Mouse (Mus musculus): Measurements from ENCODE around the gene Nrbp1. TPM values are rescaled to one million over a fixed set of nuclear protein-coding genes. Genes with fewer than 3 reads are reported as not detected.

The Nrbp1 gene
- polyA plus RNA-seq, 1 experiment, result 59.1 TPM

DNA sequence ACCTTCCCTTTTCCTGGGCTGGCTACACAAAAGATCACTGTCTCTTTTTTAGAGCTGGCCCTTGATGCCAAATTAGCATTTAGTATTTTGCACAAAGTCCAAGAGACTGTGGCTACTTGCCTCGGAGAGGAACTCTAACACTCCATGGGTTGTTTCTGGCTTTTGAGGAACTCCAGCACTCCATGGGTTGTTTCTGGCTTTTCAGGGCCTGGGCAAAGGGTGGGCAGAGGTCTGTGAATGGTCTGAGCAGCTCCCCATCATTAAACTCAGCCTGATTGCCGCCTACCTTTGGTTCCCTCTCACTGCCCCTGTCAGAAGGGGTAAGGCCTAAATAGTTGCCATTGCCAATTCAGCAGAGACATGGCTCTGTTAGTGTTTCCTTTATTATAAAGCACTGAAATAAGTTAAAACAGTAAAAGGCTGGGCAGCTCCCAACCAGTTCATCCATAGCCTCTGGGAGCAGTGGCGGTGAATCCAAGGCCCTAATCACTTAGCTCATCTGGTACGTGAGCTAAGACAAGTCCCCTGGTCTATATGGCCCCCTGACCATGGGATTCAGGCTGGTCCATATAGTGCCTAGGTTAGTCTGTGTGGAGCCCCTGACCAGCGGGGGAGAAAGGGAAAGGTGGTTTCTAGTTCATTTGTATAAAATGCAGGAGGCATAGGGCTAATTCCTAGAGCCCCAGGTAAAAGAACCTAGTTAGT lies 41.9 kb upstream of the Nrbp1 start:
- H3K4me3 ChIP-seq (ENCODE audit: insufficient read depth, poor library complexity, severe bottlenecking), result no peak overlapping the region
- H3K79me2 ChIP-seq (ENCODE audit: control insufficient read depth, insufficient read depth), result peaks cover 34% of the 10 kb centered on the region
- no peak for TF ChIP-seq CEBPB (IDR thresholded peaks at IDR 0.05; ENCODE audit: low read depth)
- TF ChIP-seq MYOG (IDR thresholded peaks at IDR 0.05; ENCODE audit: control insufficient read depth, extremely low read depth, insufficient read length), result no peak
- TF ChIP-seq FOSL1 (IDR thresholded peaks at IDR 0.05; ENCODE audit: insufficient read depth, low read length, poor library complexity, severe bottlenecking), result no peak
- no peak for TF ChIP-seq CTCF (IDR thresholded peaks at IDR 0.05; ENCODE audit: control insufficient read depth, insufficient read depth, insufficient read length)
- no peak for TF ChIP-seq MYOD1 (IDR thresholded peaks at IDR 0.05; ENCODE audit: control insufficient read depth, insufficient read length, low read depth)
- no peak for TF ChIP-seq USF1 (IDR thresholded peaks at IDR 0.05; ENCODE audit: low read depth)
- no peak for TF ChIP-seq MAX (IDR thresholded peaks at IDR 0.05)
- H3K79me3 ChIP-seq (ENCODE audit: low read depth), result peaks cover 19% of the 10 kb centered on the region
- no peak overlapping the region for H3ac ChIP-seq (ENCODE audit: control insufficient read depth, insufficient read length, low read depth)
- H3K27me3 ChIP-seq (ENCODE audit: control insufficient read depth, insufficient read depth, insufficient read length), result no peaks in the 10 kb centered on the region
- peaks cover 80% of the 10 kb centered on the region for H3K36me3 ChIP-seq (ENCODE audit: control insufficient read depth, insufficient read depth)

DNA sequence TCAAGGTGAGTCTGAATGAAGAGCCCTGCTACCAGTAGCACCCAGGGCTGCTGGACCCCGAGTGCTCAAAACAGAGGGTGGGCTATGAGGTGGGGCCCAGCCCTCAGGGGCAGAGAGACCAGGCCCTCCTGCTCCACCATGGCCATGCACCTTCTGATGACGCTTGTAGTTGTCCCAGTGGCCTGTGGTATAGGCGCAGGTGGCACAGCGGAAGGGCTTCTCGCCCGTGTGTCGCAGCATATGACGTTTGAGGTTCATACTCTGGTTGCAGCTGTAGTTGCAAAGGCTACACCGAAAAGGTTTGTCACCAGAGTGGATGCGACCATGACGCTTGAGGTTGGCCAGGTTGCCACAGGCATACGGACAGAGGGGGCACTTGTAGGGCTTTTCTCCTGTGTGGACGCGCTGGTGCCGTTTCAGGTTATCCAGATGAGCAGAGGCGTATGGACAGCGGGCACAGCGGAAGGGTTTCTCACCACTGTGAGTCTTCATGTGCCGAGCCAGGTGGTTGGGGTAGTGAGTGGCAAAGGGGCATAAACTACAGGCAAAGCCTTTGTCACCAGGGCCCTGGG lies 41.3 kb upstream of the Nrbp1 start:
- no peak overlapping the region for H3K4me3 ChIP-seq (ENCODE audit: insufficient read depth, poor library complexity, severe bottlenecking)
- no peak overlapping the region for H3ac ChIP-seq (ENCODE audit: control insufficient read depth, insufficient read length, low read depth)
- peaks cover 28% of the 10 kb centered on the region for H3K79me2 ChIP-seq (ENCODE audit: control insufficient read depth, insufficient read depth)
- peaks cover 15% of the 10 kb centered on the region for H3K79me3 ChIP-seq (ENCODE audit: low read depth)
- TF ChIP-seq CEBPB (IDR thresholded peaks at IDR 0.05; ENCODE audit: low read depth), result no peak
- no peak for TF ChIP-seq MAX (IDR thresholded peaks at IDR 0.05)
- TF ChIP-seq MYOG (IDR thresholded peaks at IDR 0.05; ENCODE audit: control insufficient read depth, extremely low read depth, insufficient read length), result no peak
- TF ChIP-seq MYOD1 (IDR thresholded peaks at IDR 0.05; ENCODE audit: control insufficient read depth, insufficient read length, low read depth), result no peak
- TF ChIP-seq CTCF (IDR thresholded peaks at IDR 0.05; ENCODE audit: control insufficient read depth, insufficient read depth, insufficient read length), result no peak
- TF ChIP-seq USF1 (IDR thresholded peaks at IDR 0.05; ENCODE audit: low read depth), result no peak
- no peak for TF ChIP-seq FOSL1 (IDR thresholded peaks at IDR 0.05; ENCODE audit: insufficient read depth, low read length, poor library complexity, severe bottlenecking)
- no peaks in the 10 kb centered on the region for H3K27me3 ChIP-seq (ENCODE audit: control insufficient read depth, insufficient read depth, insufficient read length)
- H3K36me3 ChIP-seq (ENCODE audit: control insufficient read depth, insufficient read depth), result peaks cover 82% of the 10 kb centered on the region

DNA sequence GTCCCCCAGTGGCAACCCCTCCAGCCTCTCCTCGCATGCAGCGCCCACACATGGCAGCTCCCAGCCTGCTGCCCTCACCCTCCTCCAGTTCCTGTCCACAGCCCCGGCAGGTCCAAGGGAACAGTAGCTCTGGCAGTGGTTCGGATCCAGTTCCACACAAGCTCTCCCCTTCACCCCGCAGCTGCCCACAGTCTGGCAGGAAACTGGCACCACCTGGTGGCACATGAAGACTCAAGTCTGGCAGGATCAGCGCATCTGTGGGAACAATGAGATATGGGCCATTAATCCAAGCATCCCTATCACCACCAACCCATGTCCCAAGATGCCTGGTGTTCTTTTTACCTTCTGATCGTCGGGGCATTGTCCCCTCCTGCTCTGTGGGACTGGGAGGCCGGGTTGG lies 40.8 kb upstream of the Nrbp1 start:
- Histone ChIP-seq H3K36me3 (ENCODE audit: control insufficient read depth, insufficient read depth) (peaks cover 82% of the 10 kb centered on the region), H3K79me2 (ENCODE audit: control insufficient read depth, insufficient read depth) (peaks cover 23% of the 10 kb centered on the region), H3K79me3 (ENCODE audit: low read depth) (peaks cover 10% of the 10 kb centered on the region), H3K4me3 (ENCODE audit: insufficient read depth, poor library complexity, severe bottlenecking) (no peak overlapping the region), H3K27me3 (ENCODE audit: control insufficient read depth, insufficient read depth, insufficient read length) (no peaks in the 10 kb centered on the region), H3ac (ENCODE audit: control insufficient read depth, insufficient read length, low read depth) (no peak overlapping the region)
- no peak for TF ChIP-seq MYOD1 (IDR thresholded peaks at IDR 0.05; ENCODE audit: control insufficient read depth, insufficient read length, low read depth)
- TF ChIP-seq FOSL1 (IDR thresholded peaks at IDR 0.05; ENCODE audit: insufficient read depth, low read length, poor library complexity, severe bottlenecking), result no peak
- no peak for TF ChIP-seq CTCF (IDR thresholded peaks at IDR 0.05; ENCODE audit: control insufficient read depth, insufficient read depth, insufficient read length)
- TF ChIP-seq CEBPB (IDR thresholded peaks at IDR 0.05; ENCODE audit: low read depth), result no peak
- no peak for TF ChIP-seq MYOG (IDR thresholded peaks at IDR 0.05; ENCODE audit: control insufficient read depth, extremely low read depth, insufficient read length)
- no peak for TF ChIP-seq USF1 (IDR thresholded peaks at IDR 0.05; ENCODE audit: low read depth)
- TF ChIP-seq MAX (IDR thresholded peaks at IDR 0.05), result no peak

DNA sequence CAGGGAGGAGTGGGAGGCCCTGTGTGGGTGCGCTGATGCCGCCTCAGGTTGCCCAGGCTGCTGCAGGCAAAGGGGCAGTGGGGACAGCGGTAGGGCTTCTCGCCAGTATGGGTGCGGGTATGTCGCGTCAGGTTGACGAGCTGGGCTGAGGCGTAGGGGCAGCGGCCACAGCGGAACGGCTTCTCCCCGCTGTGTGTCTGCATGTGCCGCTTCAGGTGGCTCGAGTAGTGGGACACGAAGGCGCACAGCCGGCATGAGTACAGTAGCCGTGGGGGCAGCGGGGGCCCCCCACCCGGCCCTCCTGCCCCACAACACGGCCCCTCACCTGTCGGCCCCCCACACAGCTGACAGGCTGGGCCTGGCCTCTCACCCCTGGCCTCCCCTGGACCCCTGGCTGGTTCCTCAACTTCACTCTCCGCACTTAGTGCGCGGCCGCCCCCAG lies 40.3 kb upstream of the Nrbp1 start:
- no peak for TF ChIP-seq CTCF (IDR thresholded peaks at IDR 0.05; ENCODE audit: control insufficient read depth, insufficient read depth, insufficient read length)
- TF ChIP-seq CEBPB (IDR thresholded peaks at IDR 0.05; ENCODE audit: low read depth), result no peak
- no peak for TF ChIP-seq MAX (IDR thresholded peaks at IDR 0.05)
- no peak for TF ChIP-seq MYOG (IDR thresholded peaks at IDR 0.05; ENCODE audit: control insufficient read depth, extremely low read depth, insufficient read length)
- no peak for TF ChIP-seq USF1 (IDR thresholded peaks at IDR 0.05; ENCODE audit: low read depth)
- TF ChIP-seq MYOD1 (IDR thresholded peaks at IDR 0.05; ENCODE audit: control insufficient read depth, insufficient read length, low read depth), result no peak
- no peak for TF ChIP-seq FOSL1 (IDR thresholded peaks at IDR 0.05; ENCODE audit: insufficient read depth, low read length, poor library complexity, severe bottlenecking)
- no peak overlapping the region for H3ac ChIP-seq (ENCODE audit: control insufficient read depth, insufficient read length, low read depth)
- H3K36me3 ChIP-seq (ENCODE audit: control insufficient read depth, insufficient read depth), result peaks cover 82% of the 10 kb centered on the region
- H3K27me3 ChIP-seq (ENCODE audit: control insufficient read depth, insufficient read depth, insufficient read length), result no peaks in the 10 kb centered on the region
- peaks cover 9% of the 10 kb centered on the region for H3K79me3 ChIP-seq (ENCODE audit: low read depth)
- H3K79me2 ChIP-seq (ENCODE audit: control insufficient read depth, insufficient read depth), result peaks cover 19% of the 10 kb centered on the region
- peak overlapping the region; percentile 14 for H3K4me3 ChIP-seq (ENCODE audit: insufficient read depth, poor library complexity, severe bottlenecking)

DNA sequence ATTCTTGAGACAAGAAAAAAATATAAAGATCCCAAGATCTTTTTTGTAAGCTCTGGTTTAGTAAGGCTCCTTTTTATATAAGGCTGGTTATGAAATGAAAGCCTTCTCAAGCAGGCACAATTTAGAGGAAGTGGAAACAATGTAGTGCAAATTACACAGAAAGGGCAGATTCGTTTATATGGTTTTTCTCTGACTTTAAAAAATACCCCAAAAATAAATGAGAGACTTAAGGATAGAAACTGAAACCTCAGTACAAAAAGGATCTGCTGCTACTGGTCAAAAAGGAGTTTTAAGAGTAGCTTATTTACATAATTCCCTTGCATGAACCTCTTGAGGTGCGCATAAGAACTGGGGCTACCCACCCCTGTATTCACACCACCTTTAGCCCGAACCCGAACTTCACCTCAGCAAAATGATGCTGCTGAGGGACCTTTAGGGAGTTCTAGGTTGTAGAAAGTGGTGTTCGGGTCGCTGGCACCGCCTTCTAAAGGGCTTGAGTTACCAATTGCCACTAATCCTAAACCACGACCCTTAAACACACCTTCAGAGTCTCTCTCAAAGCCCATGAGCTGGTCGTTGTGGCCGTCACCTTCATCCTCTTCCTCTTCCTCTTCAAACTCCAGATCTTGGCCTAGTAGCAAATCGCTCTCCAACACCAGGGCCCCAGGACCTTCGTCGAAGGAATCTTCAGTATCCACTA lies 39.5 kb upstream of the Nrbp1 start:
- Histone ChIP-seq H3K79me2 (ENCODE audit: control insufficient read depth, insufficient read depth) (peaks cover 19% of the 10 kb centered on the region), H3ac (ENCODE audit: control insufficient read depth, insufficient read length, low read depth) (peak overlapping the region; percentile 69), H3K27me3 (ENCODE audit: control insufficient read depth, insufficient read depth, insufficient read length) (no peaks in the 10 kb centered on the region), H3K36me3 (ENCODE audit: control insufficient read depth, insufficient read depth) (peaks cover 82% of the 10 kb centered on the region), H3K79me3 (ENCODE audit: low read depth) (peaks cover 9% of the 10 kb centered on the region), H3K4me3 (ENCODE audit: insufficient read depth, poor library complexity, severe bottlenecking) (peak overlapping the region; percentile 66)
- TF ChIP-seq CTCF (IDR thresholded peaks at IDR 0.05; ENCODE audit: control insufficient read depth, insufficient read depth, insufficient read length) (no peak), FOSL1 (IDR thresholded peaks at IDR 0.05; ENCODE audit: insufficient read depth, low read length, poor library complexity, severe bottlenecking) (no peak), MYOG (IDR thresholded peaks at IDR 0.05; ENCODE audit: control insufficient read depth, extremely low read depth, insufficient read length) (no peak), USF1 (IDR thresholded peaks at IDR 0.05; ENCODE audit: low read depth) (no peak), MYOD1 (IDR thresholded peaks at IDR 0.05; ENCODE audit: control insufficient read depth, insufficient read length, low read depth) (no peak), CEBPB (IDR thresholded peaks at IDR 0.05; ENCODE audit: low read depth) (no peak), MAX (IDR thresholded peaks at IDR 0.05) (no peak)

Data from C2C12 (cell line).